Mouse (Mus musculus): ENCODE measurements at regions not wholly inside any gene's neighbourhood (a gene's known extent, or its start where the extent isn't known, plus 50 kb on each side); places are given as distances from the start of the nearest gene placed in this dataset.

- no peak overlapping the region for H3K27ac ChIP-seq (ENCODE audit: insufficient read depth, low read depth, low read length)
- WGBS = 86% methylated on average over 25 of the region's 25 CpGs
- no peak for TF ChIP-seq POLR2A (IDR thresholded peaks at IDR 0.05; ENCODE audit: low read depth, low read length)
- no peak for TF ChIP-seq CTCF (IDR thresholded peaks at IDR 0.05; ENCODE audit: extremely low read depth, insufficient read length, insufficient replicate concordance, low read depth, low read length)
- H3K36me3 ChIP-seq (ENCODE audit: control insufficient read depth, insufficient read depth, low read length) = no peaks in the 10 kb centered on the region
- H3K4me1 ChIP-seq (ENCODE audit: control insufficient read depth, insufficient read depth, insufficient read length, low read length) = no peaks in the 10 kb centered on the region
- H3K27me3 ChIP-seq (ENCODE audit: control insufficient read depth, insufficient read depth, low read length) = peaks cover 2% of the 10 kb centered on the region; the same call in 1 of the 2 replicates
- H3K4me3 ChIP-seq (ENCODE audit: low read depth, low read length) = no peak overlapping the region
These were observed 81.0 kb downstream of the Barhl2 start for GRCm38 (mm10) chr5:106376781-106377525.

- H3K36me3 ChIP-seq (ENCODE audit: control insufficient read depth, insufficient read depth, low read length) = no peaks in the 10 kb centered on the region
- TF ChIP-seq CTCF (IDR thresholded peaks at IDR 0.05; ENCODE audit: extremely low read depth, insufficient read length, insufficient replicate concordance, low read depth, low read length) = no peak
- TF ChIP-seq POLR2A (IDR thresholded peaks at IDR 0.05; ENCODE audit: low read depth, low read length) = no peak
- no peak overlapping the region for H3K27ac ChIP-seq (ENCODE audit: insufficient read depth, low read depth, low read length)
- no peak overlapping the region for H3K4me3 ChIP-seq (ENCODE audit: low read depth, low read length)
- H3K4me1 ChIP-seq (ENCODE audit: control insufficient read depth, insufficient read depth, insufficient read length, low read length) = no peaks in the 10 kb centered on the region
- 49% methylated on average over 9 of the region's 9 CpGs for WGBS
- H3K27me3 ChIP-seq (ENCODE audit: control insufficient read depth, insufficient read depth, low read length) = no peaks in the 10 kb centered on the region
These were observed 90.1 kb downstream of the Barhl2 start for GRCm38 (mm10) chr5:106367831-106368230.

DNA sequence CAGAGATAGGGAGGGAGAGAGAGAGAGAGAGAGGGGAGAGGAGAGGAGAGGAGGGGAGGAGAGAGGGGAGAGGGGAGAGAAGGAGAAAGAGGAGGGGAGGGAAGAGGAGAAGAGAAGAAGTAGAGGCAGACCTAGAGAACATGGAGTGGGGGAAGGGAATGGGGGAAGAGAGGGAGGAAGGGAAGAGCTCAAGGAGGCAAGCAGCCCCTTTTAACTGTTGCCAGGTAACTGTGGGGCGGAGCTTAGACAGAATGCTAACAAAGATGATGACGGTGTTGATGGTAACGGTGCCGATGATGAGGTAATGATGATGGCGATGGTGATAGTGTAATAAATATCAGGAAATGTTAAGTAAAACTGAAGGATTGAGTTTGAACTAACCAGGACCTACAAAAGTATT is 90.7 kb downstream of the Barhl2 start:
- H3K36me3 ChIP-seq (ENCODE audit: control insufficient read depth, insufficient read depth, low read length) = no peaks in the 10 kb centered on the region
- 50% methylated on average over 5 of the region's 5 CpGs for WGBS

DNA sequence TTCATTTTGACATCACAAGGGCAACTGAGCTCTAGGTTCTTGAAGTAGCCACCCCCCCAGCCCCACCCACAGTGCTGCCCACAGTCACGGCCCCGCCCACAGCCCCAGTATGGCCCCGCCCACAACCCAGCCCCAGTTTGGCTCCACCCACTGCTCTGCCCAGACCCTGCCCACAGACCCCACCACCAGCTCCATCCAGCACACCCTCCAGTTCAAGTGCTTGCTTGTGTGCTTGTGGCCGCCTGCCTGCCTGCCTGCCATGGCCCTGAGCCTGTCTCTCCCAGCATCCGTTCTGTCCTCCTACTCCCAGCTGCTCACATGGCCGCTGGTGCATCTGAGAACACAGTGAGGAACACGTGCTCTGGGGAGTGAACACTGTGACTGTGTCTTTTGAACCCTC is 92.0 kb downstream of the Barhl2 start:
- Histone ChIP-seq H3K27me3 (ENCODE audit: control insufficient read depth, insufficient read depth, low read length) (no peaks in the 10 kb centered on the region), H3K4me3 (ENCODE audit: low read depth, low read length) (no peak overlapping the region), H3K36me3 (ENCODE audit: control insufficient read depth, insufficient read depth, low read length) (no peaks in the 10 kb centered on the region), H3K4me1 (ENCODE audit: control insufficient read depth, insufficient read depth, insufficient read length, low read length) (no peaks in the 10 kb centered on the region), H3K27ac (ENCODE audit: insufficient read depth, low read depth, low read length) (no peak overlapping the region)
- WGBS = 80% methylated on average over 7 of the region's 7 CpGs
- no peak for TF ChIP-seq CTCF (IDR thresholded peaks at IDR 0.05; ENCODE audit: extremely low read depth, insufficient read length, insufficient replicate concordance, low read depth, low read length)
- no peak for TF ChIP-seq POLR2A (IDR thresholded peaks at IDR 0.05; ENCODE audit: low read depth, low read length)

More for the DNA sequence above, 90.7 kb downstream of the Barhl2 start:
- Histone ChIP-seq H3K27me3 (ENCODE audit: control insufficient read depth, insufficient read depth, low read length) (no peaks in the 10 kb centered on the region), H3K4me3 (ENCODE audit: low read depth, low read length) (no peak overlapping the region), H3K4me1 (ENCODE audit: control insufficient read depth, insufficient read depth, insufficient read length, low read length) (no peaks in the 10 kb centered on the region), H3K27ac (ENCODE audit: insufficient read depth, low read depth, low read length) (no peak overlapping the region)
- TF ChIP-seq POLR2A (IDR thresholded peaks at IDR 0.05; ENCODE audit: low read depth, low read length) (no peak), CTCF (IDR thresholded peaks at IDR 0.05; ENCODE audit: extremely low read depth, insufficient read length, insufficient replicate concordance, low read depth, low read length) (no peak)

- TF ChIP-seq CTCF (IDR thresholded peaks at IDR 0.05; ENCODE audit: extremely low read depth, insufficient read length, insufficient replicate concordance, low read depth, low read length) = 0 out of 2 replicates have a peak, but pooled peaks have one; percentile 8
- TF ChIP-seq POLR2A (IDR thresholded peaks at IDR 0.05; ENCODE audit: low read depth, low read length) = no peak
- H3K36me3 ChIP-seq (ENCODE audit: control insufficient read depth, insufficient read depth, low read length) = no peaks in the 10 kb centered on the region
- WGBS = 36% methylated on average over 8 of the region's 8 CpGs
- H3K27ac ChIP-seq (ENCODE audit: insufficient read depth, low read depth, low read length) = no peak overlapping the region
- no peak overlapping the region for H3K4me3 ChIP-seq (ENCODE audit: low read depth, low read length)
- no peaks in the 10 kb centered on the region for H3K27me3 ChIP-seq (ENCODE audit: control insufficient read depth, insufficient read depth, low read length)
- no peaks in the 10 kb centered on the region for H3K4me1 ChIP-seq (ENCODE audit: control insufficient read depth, insufficient read depth, insufficient read length, low read length)
These were observed 92.9 kb downstream of the Barhl2 start for GRCm38 (mm10) chr5:106365094-106365493.

DNA sequence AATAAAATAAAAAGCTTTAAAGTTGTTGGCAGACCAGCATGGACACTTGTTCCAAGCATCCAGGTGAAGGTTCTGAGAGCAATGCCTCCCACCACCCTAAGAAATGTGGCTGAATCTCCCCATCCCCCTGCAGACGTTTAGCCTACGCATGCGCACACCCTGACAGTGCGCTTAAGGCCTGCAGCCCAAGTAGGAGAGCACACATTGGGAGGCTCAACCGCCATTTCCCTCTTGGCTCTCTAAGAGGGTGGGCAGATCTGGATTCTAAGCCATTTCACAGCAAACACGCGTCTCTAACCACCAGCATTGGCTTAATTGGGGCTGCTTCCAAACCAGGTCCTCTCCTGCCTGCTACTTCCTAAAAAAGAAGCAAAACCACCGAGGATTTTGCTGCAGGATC is 106.6 kb downstream of the Barhl2 start:
- H3K4me3 ChIP-seq (ENCODE audit: low read depth, low read length) = no peak overlapping the region
- H3K27ac ChIP-seq (ENCODE audit: insufficient read depth, low read depth, low read length) = no peak overlapping the region
- WGBS = 88% methylated on average over 8 of the region's 8 CpGs

GRCm38 (mm10) chr5:106349851-106350515 is 108.0 kb downstream of the Barhl2 start:
- H3K27ac ChIP-seq (ENCODE audit: insufficient read depth, low read depth, low read length) = no peak overlapping the region
- no peak for TF ChIP-seq CTCF (IDR thresholded peaks at IDR 0.05; ENCODE audit: extremely low read depth, insufficient read length, insufficient replicate concordance, low read depth, low read length)
- no peak for TF ChIP-seq POLR2A (IDR thresholded peaks at IDR 0.05; ENCODE audit: low read depth, low read length)
- no peaks in the 10 kb centered on the region for H3K36me3 ChIP-seq (ENCODE audit: control insufficient read depth, insufficient read depth, low read length)
- H3K27me3 ChIP-seq (ENCODE audit: control insufficient read depth, insufficient read depth, low read length) = no peaks in the 10 kb centered on the region
- no peaks in the 10 kb centered on the region for H3K4me1 ChIP-seq (ENCODE audit: control insufficient read depth, insufficient read depth, insufficient read length, low read length)
- WGBS = 75% methylated on average over 10 of the region's 10 CpGs
- no peak overlapping the region for H3K4me3 ChIP-seq (ENCODE audit: low read depth, low read length)

More for the DNA sequence above, 106.6 kb downstream of the Barhl2 start:
- no peaks in the 10 kb centered on the region for H3K4me1 ChIP-seq (ENCODE audit: control insufficient read depth, insufficient read depth, insufficient read length, low read length)
- H3K36me3 ChIP-seq (ENCODE audit: control insufficient read depth, insufficient read depth, low read length) = no peaks in the 10 kb centered on the region
- H3K27me3 ChIP-seq (ENCODE audit: control insufficient read depth, insufficient read depth, low read length) = no peaks in the 10 kb centered on the region
- no peak for TF ChIP-seq POLR2A (IDR thresholded peaks at IDR 0.05; ENCODE audit: low read depth, low read length)
- no peak for TF ChIP-seq CTCF (IDR thresholded peaks at IDR 0.05; ENCODE audit: extremely low read depth, insufficient read length, insufficient replicate concordance, low read depth, low read length)

Measured in small intestine, adult 2 months (tissue).